Mouse (Mus musculus): ENCODE data around the gene Usp29.
A peak's percentile ranks its signal among the peaks of the same experiment; 100 is the strongest.

Usp29 gene

GRCm38 (mm10) chr7:6730241-6730640 is at the start of gene Usp29, which contains the start of gene Peg3:
TSS of gene Usp29 (plus strand) at chr7:6730578.
TSS of gene Peg3 (minus strand) at chr7:6730431.
- peak; percentile 97 for DNase-seq

- DNase-seq = no peak
These were observed 44.9 kb upstream of the Usp29 start for GRCm38 (mm10) chr7:6685511-6685910.

GRCm38 (mm10) chr7:6696241-6697045 is 33.9 kb upstream of the Usp29 start, which contains the start of gene Zim1:
TSS of gene Zim1 (minus strand) at chr7:6696450.
- DNase-seq = peak; percentile 83

- no peak for DNase-seq
These were observed 31.1 kb upstream of the Usp29 start for GRCm38 (mm10) chr7:6699230-6699629.

- DNase-seq = no peak
These were observed 22.9 kb upstream of the Usp29 start for GRCm38 (mm10) chr7:6707416-6708015.

- no peak for DNase-seq
These were observed 21.8 kb upstream of the Usp29 start for GRCm38 (mm10) chr7:6708451-6709180.

GRCm38 (mm10) chr7:6709396-6709795 is 21.0 kb upstream of the Usp29 start:
- no peak for DNase-seq

GRCm38 (mm10) chr7:6727351-6728121 is 2.8 kb upstream of the Usp29 start:
- DNase-seq = peak; percentile 97

- peak; percentile 99 for DNase-seq
These were observed 2.0 kb upstream of the Usp29 start for GRCm38 (mm10) chr7:6728263-6728931.

- peak; percentile 98 for DNase-seq
These were observed 1.1 kb upstream of the Usp29 start for GRCm38 (mm10) chr7:6729061-6729817.

GRCm38 (mm10) chr7:6730801-6731200 is 423 bp downstream of the Usp29 start:
- peak; percentile 57 for DNase-seq

- no peak for DNase-seq
These were observed 995 bp downstream of the Usp29 start for GRCm38 (mm10) chr7:6731373-6731772.

GRCm38 (mm10) chr7:6731930-6732329 is 1.6 kb downstream of the Usp29 start:
- no peak for DNase-seq

- no peak for DNase-seq
These were observed 5.7 kb downstream of the Usp29 start for GRCm38 (mm10) chr7:6736060-6736459.

- DNase-seq = no peak
These were observed 14.0 kb downstream of the Usp29 start for GRCm38 (mm10) chr7:6744281-6744904.

GRCm38 (mm10) chr7:6749196-6749595 is 18.8 kb downstream of the Usp29 start:
- no peak for DNase-seq

- no peak for DNase-seq
These were observed 23.1 kb downstream of the Usp29 start for GRCm38 (mm10) chr7:6753440-6753839.

- DNase-seq = no peak
These were observed 26.5 kb downstream of the Usp29 start for GRCm38 (mm10) chr7:6756777-6757291.

- no peak for DNase-seq
These were observed 29.3 kb downstream of the Usp29 start for GRCm38 (mm10) chr7:6759698-6760097.

- no peak for DNase-seq
These were observed 29.8 kb downstream of the Usp29 start for GRCm38 (mm10) chr7:6760170-6760569.

GRCm38 (mm10) chr7:6765240-6765639 is 34.9 kb downstream of the Usp29 start:
- DNase-seq = no peak
